In genomic region chr13:96388042-96388888, GRCm38 (mm10) we compare ENCODE assay signal across 8 mouse cellular contexts. TPM values are rescaled to one million over a fixed set of nuclear protein-coding genes. Genes with fewer than 3 reads are reported as not detected.
DNase-seq lines count a peak whose midpoint lies in the region; ATAC-seq and TF ChIP-seq lines count a peak whose summit lies in the region.

Gene Poc5 (plus strand): TSS chr13:96388294.

- H3K4me1 ChIP-seq in ES-Bruce4 (ENCODE audit: control insufficient read depth, insufficient read depth, low read length), result no peaks in the 10 kb centered on the region
- peaks cover 15% of the 10 kb centered on the region for H3K4me1 ChIP-seq in forebrain, embryonic 13.5 days
- peaks cover 7% of the 10 kb centered on the region; the same call in 1 of the 2 replicates for H3K4me1 ChIP-seq in liver, postnatal 0 days (ENCODE audit: insufficient read depth)
- peaks cover 6% of the 10 kb centered on the region; the same call in 1 of the 2 replicates for H3K4me1 ChIP-seq in neural tube, embryonic 14.5 days (ENCODE audit: control insufficient read depth, insufficient read depth, low read length)

- TF ChIP-seq CTCF in ES-Bruce4 (IDR thresholded peaks at IDR 0.05; ENCODE audit: low read depth, low read length), result no peak
- TF ChIP-seq CTCF in liver, postnatal 0 days (IDR thresholded peaks at IDR 0.05; ENCODE audit: low read depth), result no peak

- H3K4me3 ChIP-seq in ES-Bruce4 (ENCODE audit: low read depth, low read length), result peak within 1 kb of the TSS; percentile 99
- H3K4me3 ChIP-seq in forebrain, embryonic 13.5 days, result peak within 1 kb of the TSS; percentile 69
- H3K4me3 ChIP-seq in liver, postnatal 0 days (ENCODE audit: low read depth, low read length), result peak within 1 kb of the TSS; percentile 79
- peak within 1 kb of the TSS; percentile 67 for H3K4me3 ChIP-seq in neural tube, embryonic 14.5 days (ENCODE audit: low read depth, low read length)

- WGBS in forebrain, embryonic 13.5 days, result under 1% methylated on average over 44 of the region's 44 CpGs
- under 1% methylated on average over 44 of the region's 44 CpGs for WGBS in large intestine, adult 2 months
- WGBS in liver, postnatal 0 days (ENCODE audit: insufficient replicate concordance), result under 1% methylated on average over 44 of the region's 44 CpGs
- under 1% methylated on average over 44 of the region's 44 CpGs for WGBS in neural tube, embryonic 14.5 days

- peaks cover 13% of the 10 kb centered on the region for H3K36me3 ChIP-seq in ES-Bruce4 (ENCODE audit: control insufficient read depth, insufficient read depth, low read length, poor library complexity, severe bottlenecking)
- peaks cover 30% of the 10 kb centered on the region for H3K36me3 ChIP-seq in forebrain, embryonic 13.5 days (ENCODE audit: poor library complexity, severe bottlenecking)
- peaks cover 31% of the 10 kb centered on the region for H3K36me3 ChIP-seq in liver, postnatal 0 days (replicated peaks; ENCODE audit: insufficient read depth, low read length)
- H3K36me3 ChIP-seq in neural tube, embryonic 14.5 days (ENCODE audit: control insufficient read depth, insufficient read depth, low read length), result peaks cover 10% of the 10 kb centered on the region

- TF ChIP-seq EP300 in ES-Bruce4 (IDR thresholded peaks at IDR 0.05; ENCODE audit: insufficient read depth, low read depth, low read length), result 0 out of 2 replicates have a peak, but pooled peaks have one; percentile 6
- peak; percentile 93 for TF ChIP-seq EP300 in liver, postnatal 0 days (IDR thresholded peaks at IDR 0.05; ENCODE audit: low read depth)

- peak within 1 kb of the TSS; percentile 83 for H3K4me2 ChIP-seq in forebrain, embryonic 13.5 days
- peak within 1 kb of the TSS; percentile 83 for H3K4me2 ChIP-seq in liver, postnatal 0 days (ENCODE audit: low read depth, low read length)
- H3K4me2 ChIP-seq in neural tube, embryonic 14.5 days (ENCODE audit: low read depth, low read length), result peak within 1 kb of the TSS; percentile 79

- peak; percentile 100 for DNase-seq in heart, postnatal 10 days
- peak; percentile 96 for DNase-seq in large intestine, adult 2 months (ENCODE audit: low read depth, low spot score)
- DNase-seq in liver, postnatal 0 days, result peak; percentile 98
- DNase-seq in testis, postnatal 10 days (ENCODE audit: low spot score), result peak; percentile 96

- H3K27ac ChIP-seq in ES-Bruce4 (ENCODE audit: insufficient read depth, low read length), result no peak within 1 kb of the TSS
- H3K27ac ChIP-seq in forebrain, embryonic 13.5 days, result peak within 1 kb of the TSS; percentile 41; the same call in 1 of the 2 replicates
- peak within 1 kb of the TSS; percentile 66 for H3K27ac ChIP-seq in liver, postnatal 0 days (ENCODE audit: low read depth)
- H3K27ac ChIP-seq in neural tube, embryonic 14.5 days (ENCODE audit: low read depth, low read length), result peak within 1 kb of the TSS; percentile 62

- TF ChIP-seq POLR2A in ES-Bruce4 (IDR thresholded peaks at IDR 0.05; ENCODE audit: insufficient read depth, low read length), result no peak

- H3K9me3 ChIP-seq in ES-Bruce4 (replicated peaks; ENCODE audit: control insufficient read depth, insufficient read depth, low read length, poor library complexity, severe bottlenecking), result peaks cover 9% of the 10 kb centered on the region
- no peaks in the 10 kb centered on the region for H3K9me3 ChIP-seq in forebrain, embryonic 13.5 days (replicated peaks)
- no peaks in the 10 kb centered on the region for H3K9me3 ChIP-seq in liver, postnatal 0 days (ENCODE audit: low read length)
- H3K9me3 ChIP-seq in neural tube, embryonic 14.5 days (ENCODE audit: control insufficient read depth, low read length), result no peaks in the 10 kb centered on the region

- H3K9ac ChIP-seq in ES-Bruce4 (ENCODE audit: low read depth, poor library complexity, severe bottlenecking), result peak within 1 kb of the TSS; percentile 80
- H3K9ac ChIP-seq in forebrain, embryonic 13.5 days, result peak within 1 kb of the TSS; percentile 78
- H3K9ac ChIP-seq in liver, postnatal 0 days (replicated peaks), result peak within 1 kb of the TSS; percentile 80
- peak within 1 kb of the TSS; percentile 70 for H3K9ac ChIP-seq in neural tube, embryonic 14.5 days (replicated peaks; ENCODE audit: low read depth, low read length)

- intact Hi-C loops in heart, postnatal 10 days (cut with DNase I), result no loop called here

- peak; percentile 99 for ATAC-seq in cerebellum, adult (ENCODE audit: insufficient number of reproducible peaks, low FRiP score, low TSS enrichment)
- peak; percentile 100 for ATAC-seq in forebrain, embryonic 13.5 days
- ATAC-seq in liver, postnatal 0 days, result peak; percentile 100
- peak; percentile 100 for ATAC-seq in neural tube, embryonic 14.5 days (ENCODE audit: low read depth)

- no peaks in the 10 kb centered on the region for H3K27me3 ChIP-seq in ES-Bruce4 (ENCODE audit: control insufficient read depth, insufficient read depth, low read length, poor library complexity, severe bottlenecking)
- no peaks in the 10 kb centered on the region for H3K27me3 ChIP-seq in forebrain, embryonic 13.5 days
- H3K27me3 ChIP-seq in liver, postnatal 0 days (ENCODE audit: insufficient read depth, low read length), result no peaks in the 10 kb centered on the region
- no peaks in the 10 kb centered on the region for H3K27me3 ChIP-seq in neural tube, embryonic 14.5 days (ENCODE audit: control insufficient read depth, insufficient read depth, low read length)

RNA-seq across cellular contexts. Expression of gene Poc5, which starts in this region (rescaled TPM):
- 18.9 and 19.5 TPM in 2 replicates for polyA plus RNA-seq in ES-Bruce4 (2011; ENCODE audit: insufficient read depth, insufficient read length, low read depth, missing spikeins)
- polyA plus RNA-seq in forebrain, embryonic 13.5 days (2015; fragmentation: Nextera tagmentation; extraction: Ambion mirVana), result 26.7 and 28.5 TPM in 2 replicates
- 10 to 100 TPM; 13.1 to 15.0 TPM for total RNA-seq in heart, postnatal 10 days (2021)
- polyA plus RNA-seq in large intestine, adult 2 months (2012; rRNA removed), result 3.9 and 4.3 TPM in 2 replicates
- polyA plus RNA-seq in liver, postnatal 0 days (2015; fragmentation: Nextera tagmentation; extraction: Ambion mirVana), result 3.7 and 4.2 TPM in 2 replicates
- polyA plus RNA-seq in neural tube, embryonic 14.5 days (2014; fragmentation: Nextera tagmentation; extraction: Ambion mirVana), result 25.8 and 28.0 TPM in 2 replicates
